Comparison of ENCODE assay signal across 8 mouse cellular contexts in the genomic region with DNA sequence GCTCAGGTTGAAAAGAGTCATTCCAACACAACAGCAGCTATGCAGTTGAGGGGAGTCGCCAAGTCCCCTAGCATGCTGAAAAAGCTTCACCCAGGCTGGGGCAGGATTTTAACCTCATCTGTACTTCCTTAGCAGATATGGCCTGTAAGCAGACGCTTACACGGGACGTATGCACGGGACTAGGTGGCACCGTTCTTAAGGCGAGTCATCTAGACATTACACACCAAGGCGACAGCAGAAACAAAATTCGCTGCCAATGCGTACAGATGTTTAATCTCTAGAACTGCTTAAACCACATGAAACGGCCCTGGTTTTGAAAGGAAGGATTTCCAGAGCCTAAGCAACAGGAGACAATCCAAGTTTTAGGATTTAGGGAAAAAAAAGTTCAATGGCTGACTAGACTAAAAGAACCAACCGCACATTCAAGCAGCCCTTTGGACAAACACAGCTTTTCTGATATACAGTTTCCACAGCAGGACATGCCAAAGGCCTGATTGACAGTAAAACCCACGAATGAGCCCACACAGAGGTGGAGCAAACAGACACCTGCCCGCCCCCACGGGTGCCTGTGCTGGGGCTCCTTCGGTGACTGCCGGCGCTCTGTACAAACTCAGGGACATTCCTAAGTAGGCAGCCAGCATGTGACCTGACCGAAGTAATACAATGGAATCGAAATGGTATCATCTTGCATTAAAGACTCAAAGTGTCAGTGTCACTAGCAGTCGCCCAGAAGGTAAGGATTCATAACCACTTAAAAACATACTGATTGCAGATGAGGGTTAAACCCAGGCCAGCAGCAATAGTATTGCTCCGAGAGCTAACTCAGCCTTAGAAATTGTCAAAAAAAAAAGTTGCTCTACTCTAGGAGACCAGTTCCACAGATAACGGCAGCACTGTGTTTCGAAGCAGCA. TPM values are rescaled to one million over a fixed set of nuclear protein-coding genes. Genes with fewer than 3 reads are reported as not detected.
DNase-seq lines count a peak whose midpoint lies in the region; ATAC-seq lines count a peak whose summit lies in the region.

No protein-coding gene starts in this region.

- peak; percentile 84 for DNase-seq in ZHBTc4 (ENCODE audit: low read depth, low spot score)
- peak; percentile 86 to 89 for DNase-seq in cerebellum, postnatal 10 days
- peak; percentile 90 for DNase-seq in gastrocnemius, adult 18-20 months (ENCODE audit: low spot score)
- DNase-seq in left cerebral cortex, adult 9 months (ENCODE audit: low spot score in 2 of 2), result peak; percentile 43 to 67
- peak; percentile 70 for DNase-seq in right cerebral cortex, postnatal 14 days

- no peaks in the 10 kb centered on the region for H3K36me3 ChIP-seq in hindbrain, embryonic 15.5 days

- H3K4me2 ChIP-seq in hindbrain, embryonic 15.5 days, result peak overlapping the region; percentile 88

- peak overlapping the region; percentile 76 for H3K9ac ChIP-seq in hindbrain, embryonic 15.5 days

- ATAC-seq in hindbrain, embryonic 15.5 days (ENCODE audit: low FRiP score, low read depth), result no peak
- peak; percentile 46 for ATAC-seq in megakaryocyte, adult 5-6 weeks (ENCODE audit: poor library complexity, severe bottlenecking)
- ATAC-seq in erythroid progenitor cell, adult 5-6 weeks (replicated peaks; ENCODE audit: low FRiP score, poor library complexity, severe bottlenecking), result no peak

- peak overlapping the region; percentile 19; the same call in 1 of the 2 replicates for H3K27ac ChIP-seq in hindbrain, embryonic 15.5 days (replicated peaks)

- H3K9me3 ChIP-seq in hindbrain, embryonic 15.5 days, result no peaks in the 10 kb centered on the region

- peaks cover 69% of the 10 kb centered on the region for H3K4me1 ChIP-seq in hindbrain, embryonic 15.5 days (replicated peaks)

- H3K4me3 ChIP-seq in hindbrain, embryonic 15.5 days, result peak overlapping the region; percentile 62

- H3K27me3 ChIP-seq in hindbrain, embryonic 15.5 days, result no peaks in the 10 kb centered on the region

- WGBS in hindbrain, embryonic 15.5 days, result 20% methylated on average over 24 of the region's 24 CpGs

RNA-seq across cellular contexts. Expression of gene Snx18, which starts 3.5 kb away (rescaled TPM):
- total RNA-seq in gastrocnemius, adult 18-20 months (2021), result 10 to 100 TPM in 1 of 2 experiments, 1 to 10 TPM in 1; 9.2 to 11.3 TPM
- polyA plus RNA-seq in hindbrain, embryonic 15.5 days (2015; fragmentation: Nextera tagmentation; extraction: Ambion mirVana), result 11.3 and 12.0 TPM in 2 replicates
- total RNA-seq in megakaryocyte, adult 5-6 weeks (2015), result 61.3 and 66.5 TPM in 2 replicates
- total RNA-seq in megakaryocyte, adult 5-6 weeks (2017), result 64.9 and 75.6 TPM in 2 replicates
- total RNA-seq in erythroid progenitor cell, adult 5-6 weeks (2015; ENCODE audit: low replicate concordance), result 5.8 and 6.3 TPM in 2 replicates
- 5.7 and 8.2 TPM in 2 replicates for total RNA-seq in erythroid progenitor cell, adult 5-6 weeks (2017; ENCODE audit: low replicate concordance)

RNA-seq across cellular contexts. Expression of gene Hspb3, which starts 48.6 kb away (rescaled TPM):
- 10 to 100 TPM; 47.7 to 56.6 TPM for total RNA-seq in gastrocnemius, adult 18-20 months (2021)
- polyA plus RNA-seq in hindbrain, embryonic 15.5 days (2015; fragmentation: Nextera tagmentation; extraction: Ambion mirVana), result 0.19 and 0.21 TPM in 2 replicates
- not detected in 2 replicates for total RNA-seq in megakaryocyte, adult 5-6 weeks (2015)
- not detected in 2 replicates for total RNA-seq in megakaryocyte, adult 5-6 weeks (2017)
- total RNA-seq in erythroid progenitor cell, adult 5-6 weeks (2015; ENCODE audit: low replicate concordance), result not detected in 2 replicates
- not detected in 2 replicates for total RNA-seq in erythroid progenitor cell, adult 5-6 weeks (2017; ENCODE audit: low replicate concordance)

Comparison
In these comparisons a context has a peak if more than half of its experiments do, and no peak if none do; other contexts are left out.
1. RNA of gene Snx18, which starts 3.5 kb away (total RNA-seq): 61.3 to 75.6 TPM in megakaryocyte, adult 5-6 weeks; 9.2 to 11.3 TPM in gastrocnemius, adult 18-20 months and 5.7 to 8.2 TPM in erythroid progenitor cell, adult 5-6 weeks; every median in the first group is over 4 times any median in the second.
2. RNA of gene Hspb3, which starts 48.6 kb away (total RNA-seq): 47.7 to 56.6 TPM in gastrocnemius, adult 18-20 months; not detected in megakaryocyte, adult 5-6 weeks and not detected in erythroid progenitor cell, adult 5-6 weeks; every median in the first group is over 10 times any median in the second.
3. Peak in every context shown above with its lines, with median percentiles within 50 percentile points of each other: DNase-seq.